Mouse (Mus musculus) MEL (cell line): ENCODE data around the gene Galntl6. TPM values are rescaled to one million over a fixed set of nuclear protein-coding genes. Genes with fewer than 3 reads are reported as not detected.

Experiments used
- DNase-seq: peaks from one replicate; pipeline ENCODE4 v3.0.0; 2011; ENCODE audit warnings: low read depth, low spot score
- H3K27ac ChIP-seq: 2 replicates; pipeline ENCODE4 v1.5.1; 2012; ENCODE audit warnings: low read depth, mild to moderate bottlenecking, control low read depth, low read length, moderate library complexity; ENCODE audit not compliant: control insufficient read depth
- H3K27me3 ChIP-seq, 2 experiments: fragments of 150-350 bp in 1 of 2; sonication (generic) in 1 of 2; 2 replicates each; pipeline ENCODE4 v1.6.1; 2012; ENCODE audit warnings: low read length in 2 of 2, mild to moderate bottlenecking in 2 of 2, improper control_type of control experiment in 1 of 2, moderate library complexity in 1 of 2; ENCODE audit not compliant: insufficient read depth in 2 of 2, control insufficient read depth in 1 of 2
- H3K36me3 ChIP-seq, 2 experiments: 2 replicates each; pipeline ENCODE4 v1.6.1; 2012 to 2014; ENCODE audit warnings: low read length in 2 of 2, improper control_type of control experiment in 1 of 2, inconsistent platforms in 1 of 2, mild to moderate bottlenecking in 1 of 2; ENCODE audit not compliant: insufficient read depth in 2 of 2, control insufficient read depth in 1 of 2
- H3K4me1 ChIP-seq, 2 experiments: fragments of 150-350 bp in 1 of 2; sonication (generic) in 1 of 2; 2 replicates each; pipeline ENCODE4 v1.6.1; 2012; ENCODE audit warnings: low read length in 2 of 2, improper control_type of control experiment in 1 of 2, mild to moderate bottlenecking in 1 of 2; ENCODE audit not compliant: insufficient read depth in 2 of 2, control insufficient read depth in 1 of 2
- H3K4me3 ChIP-seq, 2 experiments: fragments of 150-350 bp in 1 of 2; sonication (generic) in 1 of 2; 2 replicates each; pipeline ENCODE4 v1.5.1; 2012; ENCODE audit warnings: low read depth in 2 of 2, low read length in 2 of 2, mild to moderate bottlenecking in 2 of 2, moderate library complexity in 2 of 2, control low read depth in 1 of 2, improper control_type of control experiment in 1 of 2; ENCODE audit not compliant: control insufficient read depth in 1 of 2, insufficient read depth in 1 of 2
- H3K79me2 ChIP-seq: 2 replicates; pipeline ENCODE4 v1.6.1; 2012; ENCODE audit warnings: mild to moderate bottlenecking, low read length, moderate library complexity; ENCODE audit not compliant: control insufficient read depth, poor library complexity, insufficient read depth
- H3K9ac ChIP-seq: 2 replicates; pipeline ENCODE4 v1.6.1; 2012; ENCODE audit warnings: low read depth, mild to moderate bottlenecking, control low read depth, low read length, moderate library complexity; ENCODE audit not compliant: control insufficient read depth, poor library complexity, severe bottlenecking
- H3K9me3 ChIP-seq: fragments of 150-350 bp; sonication (generic); replicated peaks from 2 replicates; pipeline ENCODE4 v1.6.1; 2012; ENCODE audit warnings: mild to moderate bottlenecking, low read length, improper control_type of control experiment, moderate library complexity; ENCODE audit not compliant: insufficient read depth
- CHD2 ChIP-seq: IDR thresholded peaks from 2 replicates; pipeline ENCODE4 v1.6.1; 2011; ENCODE audit warnings: low read length, improper control_type of control experiment
- CTCF ChIP-seq, 3 experiments: IDR thresholded peaks in 2 of 3; conservative IDR thresholded peaks in 1 of 3; 2 replicates each; pipeline ENCODE4 v1.5.1; 2011 to 2012; ENCODE audit warnings: low read length in 3 of 3, low read depth in 2 of 3, mild to moderate bottlenecking in 2 of 3, improper control_type of control experiment in 1 of 3, inconsistent platforms in 1 of 3, mixed read lengths in 1 of 3, moderate library complexity in 1 of 3; ENCODE audit not compliant: control insufficient read depth in 1 of 3, insufficient read depth in 1 of 3, poor library complexity in 1 of 3, severe bottlenecking in 1 of 3
- ELF1 ChIP-seq: IDR thresholded peaks from 2 replicates; pipeline ENCODE4 v1.6.1; 2014; ENCODE audit warnings: low read depth, mild to moderate bottlenecking, inconsistent platforms, low read length, improper control_type of control experiment, moderate library complexity
- GATA1 ChIP-seq: IDR thresholded peaks from 2 replicates; pipeline ENCODE4 v1.6.1; 2011; ENCODE audit warnings: low read depth, low read length, improper control_type of control experiment
- KAT2A ChIP-seq: conservative IDR thresholded peaks from 2 replicates; pipeline ENCODE4 v1.6.1; 2012; ENCODE audit warnings: low read depth, low read length, improper control_type of control experiment, inconsistent platforms
- MAFK ChIP-seq: IDR thresholded peaks from 2 replicates; pipeline ENCODE4 v1.6.1; 2011; ENCODE audit warnings: low read depth, mild to moderate bottlenecking, low read length, improper control_type of control experiment, borderline replicate concordance
- MAX ChIP-seq: IDR thresholded peaks from 2 replicates; pipeline ENCODE4 v1.6.1; 2011; ENCODE audit warnings: low read length, improper control_type of control experiment
- MAZ ChIP-seq: IDR thresholded peaks from 2 replicates; pipeline ENCODE4 v1.6.1; 2012; ENCODE audit warnings: low read depth, mild to moderate bottlenecking, inconsistent platforms, low read length, improper control_type of control experiment
- MEF2A ChIP-seq: IDR thresholded peaks from 2 replicates; pipeline ENCODE4 v1.6.1; 2014; ENCODE audit warnings: low read depth, mild to moderate bottlenecking, inconsistent platforms, low read length, improper control_type of control experiment; ENCODE audit not compliant: poor library complexity, insufficient replicate concordance, severe bottlenecking; ENCODE audit errors: extremely low read depth
- MXI1 ChIP-seq: IDR thresholded peaks from 2 replicates; pipeline ENCODE4 v1.6.1; 2011; ENCODE audit warnings: mild to moderate bottlenecking, low read depth, low read length, improper control_type of control experiment
- NELFE ChIP-seq: IDR thresholded peaks from 2 replicates; pipeline ENCODE4 v1.6.1; 2011; ENCODE audit warnings: low read depth, low read length, improper control_type of control experiment
- NRF1 ChIP-seq: IDR thresholded peaks from 2 replicates; pipeline ENCODE4 v1.6.1; 2014; ENCODE audit warnings: low read depth, mild to moderate bottlenecking, inconsistent platforms, low read length, improper control_type of control experiment, moderate library complexity; ENCODE audit not compliant: poor library complexity, insufficient read depth, severe bottlenecking
- POLR2A ChIP-seq, 2 experiments: IDR thresholded peaks; 2 replicates each; pipeline ENCODE4 v1.6.1; 2011 to 2012; ENCODE audit warnings: low read length in 2 of 2, mild to moderate bottlenecking in 2 of 2, control low read depth in 1 of 2, improper control_type of control experiment in 1 of 2, low read depth in 1 of 2, moderate library complexity in 1 of 2; ENCODE audit not compliant: control insufficient read depth in 1 of 2, insufficient read depth in 1 of 2, poor library complexity in 1 of 2
- RAD21 ChIP-seq: IDR thresholded peaks from 2 replicates; pipeline ENCODE4 v1.6.1; 2011; ENCODE audit warnings: mild to moderate bottlenecking, low read depth, low read length, improper control_type of control experiment
- RCOR1 ChIP-seq: IDR thresholded peaks from 2 replicates; pipeline ENCODE4 v1.6.1; 2012; ENCODE audit warnings: low read depth, mild to moderate bottlenecking, inconsistent platforms, low read length, improper control_type of control experiment
- SIN3A ChIP-seq: IDR thresholded peaks from 2 replicates; pipeline ENCODE4 v1.6.1; 2012; ENCODE audit warnings: low read length, improper control_type of control experiment, inconsistent platforms
- SMC3 ChIP-seq: IDR thresholded peaks from 2 replicates; pipeline ENCODE4 v1.6.1; 2011; ENCODE audit warnings: low read depth, low read length, improper control_type of control experiment
- TAL1 ChIP-seq: IDR thresholded peaks from 2 replicates; pipeline ENCODE4 v1.6.1; 2012; ENCODE audit warnings: mild to moderate bottlenecking, inconsistent platforms, low read length, moderate library complexity, mixed read lengths
- USF1 ChIP-seq: IDR thresholded peaks from 2 replicates; pipeline ENCODE4 v1.6.1; 2014; ENCODE audit warnings: low read depth, mild to moderate bottlenecking, inconsistent platforms, low read length, improper control_type of control experiment, moderate library complexity
- USF2 ChIP-seq, 2 experiments: IDR thresholded peaks; 2 replicates each; pipeline ENCODE4 v1.6.1; 2011 to 2012; ENCODE audit warnings: improper control_type of control experiment in 2 of 2, low read length in 2 of 2, borderline replicate concordance in 1 of 2, inconsistent platforms in 1 of 2, low read depth in 1 of 2, mild to moderate bottlenecking in 1 of 2; ENCODE audit not compliant: insufficient read depth in 1 of 2
- ZNF384 ChIP-seq: IDR thresholded peaks from 2 replicates; pipeline ENCODE4 v1.6.1; 2012; ENCODE audit warnings: low read depth, mild to moderate bottlenecking, inconsistent platforms, low read length, improper control_type of control experiment
- polyA plus RNA-seq, 2 experiments: library from polyadenylated mRNA; stranded (reverse) in 1 of 2; unstranded in 1 of 2; fragments of >175 nt in 1 of 2; fragments of >200 nt in 1 of 2; gene quantifications; 2 replicates each; pipeline versions ENCODE4 v1.2.1 to v1.2.4; 2012; ENCODE audit warnings: low replicate concordance in 2 of 2, low read depth in 1 of 2; ENCODE audit not compliant: insufficient read length in 2 of 2, insufficient read depth in 1 of 2, missing spikeins in 1 of 2
- total RNA-seq: library from RNA; depleted of rRNA; stranded (reverse); fragments of 300-350 nt; gene quantifications from 2 replicates; pipeline ENCODE4 v1.2.3, GENCODE M21; 2012

The Galntl6 gene
- total and polyA plus RNA-seq, 3 experiments: not detected

DNA sequence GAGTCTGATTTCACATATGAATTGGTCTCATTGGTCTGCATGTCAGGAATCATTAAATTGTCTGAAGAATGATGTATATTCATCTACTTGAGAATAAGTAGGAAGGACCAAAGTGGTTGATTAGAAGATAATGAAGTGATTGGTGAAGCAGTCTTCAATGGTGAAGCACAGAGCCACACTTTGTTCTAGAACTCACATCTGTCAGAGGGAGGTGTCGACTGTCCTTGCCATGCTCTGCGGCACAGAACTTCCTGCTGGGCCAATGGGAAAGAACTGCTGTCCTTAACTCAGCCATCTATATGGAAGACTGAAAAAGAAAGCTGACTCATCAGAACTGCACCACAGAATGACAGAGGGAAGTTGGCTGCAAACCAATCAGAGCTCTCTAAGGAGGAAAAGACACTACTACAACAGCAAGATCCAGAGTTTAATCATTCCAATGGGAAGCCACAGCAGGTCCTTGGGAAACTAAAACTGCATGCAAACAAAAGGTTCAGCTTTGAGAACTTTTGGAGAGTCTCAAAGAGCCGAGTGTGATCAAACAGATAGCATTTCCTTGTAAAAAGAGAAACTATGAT, 992.0 kb downstream of the Galntl6 start:
- Histone ChIP-seq H3K27me3 (no peaks in the 10 kb centered on the region), H3K4me3 (no peak overlapping the region), H3K9me3 (no peaks in the 10 kb centered on the region), H3K79me2 (no peaks in the 10 kb centered on the region), H3K27ac (no peak overlapping the region), H3K36me3 (no peaks in the 10 kb centered on the region), H3K9ac (no peak overlapping the region), H3K4me1 (no peaks in the 10 kb centered on the region)
- no peak for DNase-seq
- TF ChIP-seq SMC3: no peak
- no peak for TF ChIP-seq MAZ
- TF ChIP-seq CTCF (IDR thresholded peaks at IDR 0.05 in 2 of 3, conservative IDR thresholded peaks at IDR 0.05 in 1 of 3; ENCODE audit: control insufficient read depth in 1 of 3, insufficient read depth in 1 of 3, low read depth in 2 of 3, low read length in 3 of 3, poor library complexity in 1 of 3, severe bottlenecking in 1 of 3): no peak
- TF ChIP-seq CHD2: no peak
- TF ChIP-seq USF2 (IDR thresholded peaks at IDR 0.05; ENCODE audit: borderline replicate concordance in 1 of 2, insufficient read depth in 1 of 2, low read depth in 1 of 2, low read length in 2 of 2): no peak
- TF ChIP-seq USF1: no peak
- no peak for TF ChIP-seq TAL1
- no peak for TF ChIP-seq POLR2A (IDR thresholded peaks at IDR 0.05; ENCODE audit: control insufficient read depth in 1 of 2, insufficient read depth in 1 of 2, low read depth in 1 of 2, low read length in 2 of 2, poor library complexity in 1 of 2)
- no peak for TF ChIP-seq NRF1
- TF ChIP-seq ZNF384: no peak
- no peak for TF ChIP-seq ELF1
- no peak for TF ChIP-seq NELFE
- TF ChIP-seq RAD21: no peak
- no peak for TF ChIP-seq MEF2A
- no peak for TF ChIP-seq MAX
- no peak for TF ChIP-seq GATA1
- TF ChIP-seq MAFK: no peak

DNA sequence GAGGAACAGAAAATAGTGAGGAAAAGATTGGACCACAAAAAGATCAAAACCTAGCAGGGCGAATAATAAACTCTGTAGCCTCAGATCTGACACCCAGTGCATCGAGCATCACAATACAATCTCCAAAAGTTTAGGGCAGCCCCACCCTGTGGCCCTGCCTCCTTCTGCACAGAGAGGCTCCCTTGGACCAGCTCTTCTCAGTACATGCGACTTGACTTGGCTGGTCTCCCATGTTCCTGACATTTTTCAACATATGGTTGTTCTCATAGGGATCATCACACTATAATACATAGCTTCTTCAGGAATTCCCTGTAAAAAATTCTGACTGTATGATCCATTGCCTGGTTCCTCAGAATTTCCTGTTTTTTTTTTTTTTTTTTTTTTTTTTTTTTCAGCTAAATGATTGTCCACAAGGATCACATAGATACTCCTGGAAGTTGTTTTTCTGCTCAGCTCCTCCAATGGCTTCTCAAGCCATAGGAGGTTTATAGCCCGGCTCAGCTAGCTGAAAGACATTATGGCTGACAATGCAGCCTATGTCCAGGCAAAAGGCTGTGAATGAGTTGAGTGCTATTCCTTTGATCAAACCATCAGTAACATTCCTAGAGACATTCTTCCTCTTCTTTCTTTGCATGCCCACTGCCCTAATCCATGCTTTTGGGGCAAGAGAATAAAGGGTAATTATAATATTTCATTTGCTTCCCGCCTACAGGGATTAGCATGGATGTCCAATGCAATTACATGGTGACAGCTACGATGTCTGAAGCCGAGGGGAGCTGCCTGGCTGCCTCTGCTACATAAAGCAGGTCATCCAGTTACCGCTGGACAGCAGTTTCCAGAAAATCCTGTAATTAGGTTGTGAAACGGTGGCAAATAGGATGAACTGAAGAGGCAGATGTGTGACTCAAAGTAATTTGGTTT, 993.5 kb downstream of the Galntl6 start:
- Histone ChIP-seq H3K27ac (no peak overlapping the region), H3K36me3 (no peaks in the 10 kb centered on the region), H3K79me2 (no peaks in the 10 kb centered on the region), H3K27me3 (no peaks in the 10 kb centered on the region), H3K9ac (no peak overlapping the region), H3K4me1 (no peaks in the 10 kb centered on the region), H3K4me3 (no peak overlapping the region), H3K9me3 (no peaks in the 10 kb centered on the region)
- no peak for DNase-seq
- TF ChIP-seq SMC3 (no peak), MAFK (no peak), KAT2A (no peak), MXI1 (no peak), RCOR1 (no peak), SIN3A (no peak)
